Mouse (Mus musculus): ENCODE data around the gene Gm3573.
A peak's percentile ranks its signal among the peaks of the same experiment; 100 is the strongest.
"Not testable (repeated sequence)": the region's sequence is repeated elsewhere in the genome, so short reads cannot be mapped to it uniquely, and the experiment has no call there.

The Gm3573 gene

DNA sequence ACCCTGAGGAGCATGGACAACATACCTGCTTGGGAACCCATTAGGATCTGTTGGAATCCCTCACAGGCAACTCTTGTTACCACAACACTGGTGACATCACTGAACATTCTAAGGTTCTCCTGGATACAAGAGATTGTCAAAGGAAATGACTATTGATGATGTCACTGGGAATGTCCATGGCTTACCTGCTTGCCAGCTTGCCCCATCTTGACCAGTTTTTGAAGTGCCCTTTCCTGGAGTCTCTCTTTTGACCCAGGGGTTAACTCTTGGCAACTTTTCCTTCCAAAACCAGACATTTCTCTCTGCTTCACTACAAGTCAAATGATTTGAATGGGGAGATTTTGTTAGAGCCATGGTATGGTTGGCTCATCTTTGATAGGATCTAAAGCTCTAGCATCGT is at the start of gene Gm3573:
Gene Gm3573 (minus strand): TSS at position 101 of the 400 bp plus-strand sequence.
- DNase-seq: not testable (repeated sequence)

DNA sequence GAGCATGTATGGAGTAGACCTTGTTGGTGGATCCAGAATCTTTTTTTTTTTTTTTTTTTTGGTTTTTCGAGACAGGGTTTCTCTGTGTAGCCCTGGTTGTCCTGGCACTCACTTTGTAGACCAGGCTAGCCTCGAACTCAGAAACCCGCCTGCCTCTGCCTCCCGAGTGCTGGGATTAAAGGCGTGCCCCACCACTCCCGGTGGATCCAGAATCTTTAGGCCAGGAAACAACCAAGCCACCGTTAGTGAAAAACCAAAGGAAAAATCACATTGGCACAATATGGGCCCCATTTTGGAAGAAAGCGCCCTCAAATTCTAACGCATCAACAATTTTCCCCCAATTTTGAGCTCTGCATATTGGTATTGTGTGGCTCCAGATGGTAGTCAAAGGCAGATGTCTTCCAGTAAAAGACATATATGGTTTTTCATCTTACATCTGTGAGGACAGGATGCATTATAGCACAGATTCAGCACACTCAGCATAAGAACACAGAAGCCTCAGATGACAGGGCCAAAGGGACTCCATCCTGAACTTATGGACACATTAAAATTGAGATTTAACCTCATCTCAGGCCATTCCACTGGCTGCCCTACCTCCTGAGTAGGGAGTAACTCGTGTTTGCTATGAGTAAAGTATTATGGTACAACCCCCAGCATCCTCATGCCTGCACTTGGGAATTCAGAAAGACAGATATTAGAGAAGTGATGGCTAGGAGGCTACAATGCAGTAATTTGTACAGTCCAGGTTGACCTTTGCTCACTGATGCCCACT is 26.4 kb upstream of the Gm3573 start:
- DNase-seq: peak; percentile 1

DNA sequence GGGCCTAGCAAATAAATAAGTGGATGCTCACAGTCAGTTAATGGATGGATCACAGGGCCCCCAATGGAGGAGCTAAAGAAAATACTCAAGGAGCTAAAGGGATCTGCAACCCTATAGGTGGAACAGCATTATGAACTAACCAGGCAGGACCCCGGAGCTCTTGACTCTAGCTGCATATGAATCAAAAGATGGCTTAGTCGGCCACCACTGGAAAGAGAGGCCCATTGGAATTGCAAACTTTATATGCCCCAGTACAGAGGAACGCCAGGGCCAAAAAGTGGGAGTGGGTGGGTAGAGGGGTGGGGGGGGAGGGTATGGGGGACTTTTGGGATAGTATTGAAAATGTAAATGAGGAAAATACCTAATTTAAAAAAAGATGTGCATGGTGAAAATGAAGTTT is 6.7 kb downstream of the Gm3573 start:
- DNase-seq: not testable (repeated sequence)

- not testable (repeated sequence) for DNase-seq
These were observed 28.1 kb downstream of the Gm3573 start, which contains the start of gene Gm17027 for GRCm38 (mm10) chr14:42162522-42162921. Gene Gm17027 (minus strand): TSS chr14:42162622.

Data from lung, postnatal 14 days (tissue).